Mouse (Mus musculus) embryonic facial prominence, embryonic 10.5 days (tissue): ENCODE measurements around the gene Lsg1. TPM values are rescaled to one million over a fixed set of nuclear protein-coding genes. Genes with fewer than 3 reads are reported as not detected.

Source experiments
- DNase-seq: peaks from one replicate; pipeline ENCODE4 v3.0.0-alpha.2; 2017; ENCODE audit warnings: low spot score
- H3K27ac ChIP-seq: fragments of 300-500 bp; sonication (generic); replicated peaks from 2 replicates; pipeline ENCODE4 v1.5.1; 2016; ENCODE audit warnings: mild to moderate bottlenecking
- H3K27me3 ChIP-seq: fragments of 300-500 bp; sonication (generic); replicated peaks from 2 replicates; pipeline ENCODE4 v1.6.1; 2016; ENCODE audit warnings: low read depth, mild to moderate bottlenecking; ENCODE audit not compliant: poor library complexity, severe bottlenecking
- H3K36me3 ChIP-seq: fragments of 300-500 bp; sonication (generic); replicated peaks from 2 replicates; pipeline ENCODE4 v1.6.1; 2016; ENCODE audit warnings: mild to moderate bottlenecking, moderate library complexity
- H3K4me1 ChIP-seq: fragments of 300-500 bp; sonication (generic); 2 replicates; pipeline ENCODE4 v1.6.1; 2016
- H3K4me3 ChIP-seq: fragments of 300-500 bp; sonication (generic); 2 replicates; pipeline ENCODE4 v1.5.1; 2016; ENCODE audit warnings: mild to moderate bottlenecking, moderate library complexity
- H3K9me3 ChIP-seq: fragments of 300-500 bp; sonication (generic); 2 replicates; pipeline ENCODE4 v1.6.1; 2016; ENCODE audit warnings: mild to moderate bottlenecking
- WGBS: fragments of 180-500 bp; shearing (Covaris S2); methylation state at CpG from one replicate; pipeline ENCODE4 v1.1.7; 2016; 5-methylcytosine and 5-hydroxymethylcytosine counted together
- polyA plus RNA-seq: library from polyadenylated mRNA; unstranded; fragments of >200 nt; fragmentation: Nextera tagmentation; extraction: Ambion mirVana; gene quantifications from 2 replicates; pipeline ENCODE4 v1.2.1, GENCODE M21; 2016

Lsg1 gene
- polyA plus RNA-seq, 1 experiment from 2014 or later, result 95.3 TPM

GRCm38 (mm10) chr16:30565631-30566030, 21.8 kb downstream of the Lsg1 start:
- WGBS, result 92% methylated on average over 6 of the region's 6 CpGs
- Histone ChIP-seq H3K9me3 (no peaks in the 10 kb centered on the region), H3K27me3 (no peaks in the 10 kb centered on the region), H3K36me3 (peaks cover 100% of the 10 kb centered on the region), H3K4me3 (no peak overlapping the region), H3K4me1 (no peaks in the 10 kb centered on the region), H3K27ac (no peak overlapping the region)
- no peak for DNase-seq

- no peak overlapping the region for H3K4me3 ChIP-seq
- peaks cover 6% of the 10 kb centered on the region; the same call in 1 of the 2 replicates for H3K9me3 ChIP-seq
- WGBS, result 93% methylated on average over 4 of the region's 4 CpGs
- DNase-seq, result no peak
- H3K27me3 ChIP-seq, result no peaks in the 10 kb centered on the region
- H3K27ac ChIP-seq, result no peak overlapping the region
- H3K4me1 ChIP-seq, result no peaks in the 10 kb centered on the region
- H3K36me3 ChIP-seq, result peaks cover 99% of the 10 kb centered on the region
These were observed 26.8 kb downstream of the Lsg1 start for GRCm38 (mm10) chr16:30560601-30561000.

GRCm38 (mm10) chr16:30559312-30559992, 27.9 kb downstream of the Lsg1 start:
- 96% methylated on average over 5 of the region's 5 CpGs for WGBS
- no peak for DNase-seq
- Histone ChIP-seq H3K27ac (no peak overlapping the region), H3K4me3 (no peak overlapping the region), H3K4me1 (no peaks in the 10 kb centered on the region), H3K9me3 (peaks cover 14% of the 10 kb centered on the region; the same call in 1 of the 2 replicates), H3K27me3 (no peaks in the 10 kb centered on the region), H3K36me3 (peaks cover 96% of the 10 kb centered on the region)

GRCm38 (mm10) chr16:30554109-30554508, 33.3 kb downstream of the Lsg1 start:
- peaks cover 14% of the 10 kb centered on the region; the same call in 1 of the 2 replicates for H3K9me3 ChIP-seq
- peaks cover 42% of the 10 kb centered on the region for H3K36me3 ChIP-seq
- H3K27ac ChIP-seq, result no peak overlapping the region
- no peak for DNase-seq
- peaks cover 11% of the 10 kb centered on the region for H3K27me3 ChIP-seq
- H3K4me3 ChIP-seq, result no peak overlapping the region
- H3K4me1 ChIP-seq, result peaks cover 16% of the 10 kb centered on the region
- WGBS, result 94% methylated on average over 8 of the region's 8 CpGs

- DNase-seq, result peak; percentile 21
- H3K4me3 ChIP-seq, result no peak overlapping the region
- H3K9me3 ChIP-seq, result peaks cover 14% of the 10 kb centered on the region; the same call in 1 of the 2 replicates
- H3K27ac ChIP-seq, result no peak overlapping the region; the same call in 1 of the 2 replicates
- H3K36me3 ChIP-seq, result peaks cover 29% of the 10 kb centered on the region
- H3K27me3 ChIP-seq, result peaks cover 14% of the 10 kb centered on the region
- WGBS, result 48% methylated on average over 11 of the region's 11 CpGs
- peaks cover 21% of the 10 kb centered on the region for H3K4me1 ChIP-seq
These were observed 34.6 kb downstream of the Lsg1 start for GRCm38 (mm10) chr16:30552621-30553338.

- H3K27me3 ChIP-seq, result peaks cover 14% of the 10 kb centered on the region
- peak within 1 kb of the TSS; percentile 95 for H3K27ac ChIP-seq
- WGBS, result 8% methylated on average over 14 of the region's 14 CpGs
- peak within 1 kb of the TSS; percentile 76 for H3K4me3 ChIP-seq
- peaks cover 25% of the 10 kb centered on the region for H3K36me3 ChIP-seq
- no peak for DNase-seq
- peaks cover 11% of the 10 kb centered on the region; the same call in 1 of the 2 replicates for H3K9me3 ChIP-seq
- peaks cover 21% of the 10 kb centered on the region for H3K4me1 ChIP-seq
These were observed 36.6 kb downstream of the Lsg1 start, which contains the start of gene Tmem44 for GRCm38 (mm10) chr16:30550748-30551192. Gene Tmem44, minus strand, starts transcription at chr16:30550842.

- under 1% methylated on average over 63 of the region's 63 CpGs for WGBS
- Histone ChIP-seq H3K4me1 (peaks cover 21% of the 10 kb centered on the region), H3K27ac (peak overlapping the region; percentile 95), H3K36me3 (peaks cover 26% of the 10 kb centered on the region), H3K27me3 (peaks cover 14% of the 10 kb centered on the region), H3K9me3 (peaks cover 8% of the 10 kb centered on the region; the same call in 1 of the 2 replicates), H3K4me3 (peak overlapping the region; percentile 76)
- DNase-seq, result peak; percentile 91
These were observed 37.2 kb downstream of the Lsg1 start for GRCm38 (mm10) chr16:30549966-30550747.

GRCm38 (mm10) chr16:30549516-30549915, 37.9 kb downstream of the Lsg1 start:
- H3K36me3 ChIP-seq, result peaks cover 28% of the 10 kb centered on the region
- peaks cover 21% of the 10 kb centered on the region for H3K4me1 ChIP-seq

GRCm38 (mm10) chr16:30548291-30548690, 39.1 kb downstream of the Lsg1 start:
- peaks cover 14% of the 10 kb centered on the region for H3K27me3 ChIP-seq
- peaks cover 38% of the 10 kb centered on the region for H3K36me3 ChIP-seq
- no peak overlapping the region for H3K27ac ChIP-seq
- no peak for DNase-seq
- 91% methylated on average over 5 of the region's 5 CpGs for WGBS
- H3K4me3 ChIP-seq, result no peak overlapping the region
- peaks cover 21% of the 10 kb centered on the region for H3K4me1 ChIP-seq
- H3K9me3 ChIP-seq, result 0 out of 2 replicates have a peak, but pooled peaks cover 3% of the 10 kb centered on the region

More at GRCm38 (mm10) chr16:30549516-30549915, 37.9 kb downstream of the Lsg1 start:
- peak overlapping the region; percentile 76 for H3K4me3 ChIP-seq
- DNase-seq, result no peak
- peaks cover 14% of the 10 kb centered on the region for H3K27me3 ChIP-seq
- H3K9me3 ChIP-seq, result 0 out of 2 replicates have a peak, but pooled peaks cover 3% of the 10 kb centered on the region
- no peak overlapping the region for H3K27ac ChIP-seq
- 84% methylated on average over 7 of the region's 7 CpGs for WGBS

GRCm38 (mm10) chr16:30544693-30545092, 42.7 kb downstream of the Lsg1 start:
- DNase-seq, result no peak
- 87% methylated on average over 4 of the region's 4 CpGs for WGBS
- no peak overlapping the region for H3K27ac ChIP-seq
- peaks cover 61% of the 10 kb centered on the region for H3K36me3 ChIP-seq
- H3K27me3 ChIP-seq, result peaks cover 8% of the 10 kb centered on the region
- H3K9me3 ChIP-seq, result 0 out of 2 replicates have a peak, but pooled peaks cover 3% of the 10 kb centered on the region
- H3K4me1 ChIP-seq, result peaks cover 17% of the 10 kb centered on the region
- H3K4me3 ChIP-seq, result no peak overlapping the region

GRCm38 (mm10) chr16:30543386-30543785, 44.0 kb downstream of the Lsg1 start:
- peaks cover 7% of the 10 kb centered on the region; the same call in 1 of the 2 replicates for H3K4me1 ChIP-seq
- no peak overlapping the region for H3K4me3 ChIP-seq
- no peaks in the 10 kb centered on the region for H3K27me3 ChIP-seq
- H3K9me3 ChIP-seq, result 0 out of 2 replicates have a peak, but pooled peaks cover 3% of the 10 kb centered on the region
- no peak overlapping the region for H3K27ac ChIP-seq
- 89% methylated on average over 9 of the region's 9 CpGs for WGBS
- no peak for DNase-seq
- peaks cover 61% of the 10 kb centered on the region for H3K36me3 ChIP-seq

- no peak overlapping the region for H3K27ac ChIP-seq
- no peak overlapping the region for H3K4me3 ChIP-seq
- DNase-seq, result no peak
- H3K4me1 ChIP-seq, result peaks cover 7% of the 10 kb centered on the region; the same call in 1 of the 2 replicates
- H3K9me3 ChIP-seq, result 0 out of 2 replicates have a peak, but pooled peaks cover 3% of the 10 kb centered on the region
- 85% methylated on average over 6 of the region's 6 CpGs for WGBS
- peaks cover 61% of the 10 kb centered on the region for H3K36me3 ChIP-seq
- H3K27me3 ChIP-seq, result no peaks in the 10 kb centered on the region
These were observed 44.6 kb downstream of the Lsg1 start for GRCm38 (mm10) chr16:30542826-30543225.
